Mouse (Mus musculus): ENCODE data around the gene Inhbe. TPM values are rescaled to one million over a fixed set of nuclear protein-coding genes. Genes with fewer than 3 reads are reported as not detected.
"Not testable (repeated sequence)": the region's sequence is repeated elsewhere in the genome, so short reads cannot be mapped to it uniquely, and the experiment has no call there.

Inhbe gene
- polyA plus RNA-seq, 1 experiment from 2014 or later, result 0.13 TPM

GRCm38 (mm10) chr10:127326017-127326801 is 28.0 kb downstream of the Inhbe start:
- H3K9me3 ChIP-seq (replicated peaks), result no peaks in the 10 kb centered on the region
- H3K27me3 ChIP-seq (ENCODE audit: low read depth, poor library complexity, severe bottlenecking), result peaks cover 75% of the 10 kb centered on the region
- peak; percentile 73 for DNase-seq (ENCODE audit: low spot score)
- H3K27ac ChIP-seq, result peak overlapping the region; percentile 82
- H3K4me3 ChIP-seq, result peak overlapping the region; percentile 65
- peaks cover 27% of the 10 kb centered on the region for H3K36me3 ChIP-seq
- peaks cover 43% of the 10 kb centered on the region for H3K4me1 ChIP-seq
- under 1% methylated on average over 54 of the region's 54 CpGs for WGBS

- peak overlapping the region; percentile 82 for H3K27ac ChIP-seq
- peaks cover 20% of the 10 kb centered on the region for H3K36me3 ChIP-seq
- H3K4me3 ChIP-seq, result peak overlapping the region; percentile 65
- DNase-seq (ENCODE audit: low spot score), result peak; percentile 49
- H3K27me3 ChIP-seq (ENCODE audit: low read depth, poor library complexity, severe bottlenecking), result peaks cover 75% of the 10 kb centered on the region
- WGBS, result 22% methylated on average over 14 of the region's 14 CpGs
- no peaks in the 10 kb centered on the region for H3K9me3 ChIP-seq (replicated peaks)
- peaks cover 39% of the 10 kb centered on the region for H3K4me1 ChIP-seq
These were observed 28.7 kb downstream of the Inhbe start for GRCm38 (mm10) chr10:127325454-127326016.

- Histone ChIP-seq H3K27me3 (ENCODE audit: low read depth, poor library complexity, severe bottlenecking) (peaks cover 65% of the 10 kb centered on the region), H3K36me3 (peaks cover 10% of the 10 kb centered on the region; the same call in 1 of the 2 replicates), H3K4me3 (peak overlapping the region; percentile 14), H3K9me3 (replicated peaks) (no peaks in the 10 kb centered on the region), H3K27ac (peak overlapping the region; percentile 70; the same call in 1 of the 2 replicates), H3K4me1 (peaks cover 34% of the 10 kb centered on the region)
- 12% methylated on average over 7 of the region's 7 CpGs for WGBS
- peak; percentile 73 for DNase-seq (ENCODE audit: low spot score)
These were observed 29.7 kb downstream of the Inhbe start for GRCm38 (mm10) chr10:127324495-127324894.

DNA sequence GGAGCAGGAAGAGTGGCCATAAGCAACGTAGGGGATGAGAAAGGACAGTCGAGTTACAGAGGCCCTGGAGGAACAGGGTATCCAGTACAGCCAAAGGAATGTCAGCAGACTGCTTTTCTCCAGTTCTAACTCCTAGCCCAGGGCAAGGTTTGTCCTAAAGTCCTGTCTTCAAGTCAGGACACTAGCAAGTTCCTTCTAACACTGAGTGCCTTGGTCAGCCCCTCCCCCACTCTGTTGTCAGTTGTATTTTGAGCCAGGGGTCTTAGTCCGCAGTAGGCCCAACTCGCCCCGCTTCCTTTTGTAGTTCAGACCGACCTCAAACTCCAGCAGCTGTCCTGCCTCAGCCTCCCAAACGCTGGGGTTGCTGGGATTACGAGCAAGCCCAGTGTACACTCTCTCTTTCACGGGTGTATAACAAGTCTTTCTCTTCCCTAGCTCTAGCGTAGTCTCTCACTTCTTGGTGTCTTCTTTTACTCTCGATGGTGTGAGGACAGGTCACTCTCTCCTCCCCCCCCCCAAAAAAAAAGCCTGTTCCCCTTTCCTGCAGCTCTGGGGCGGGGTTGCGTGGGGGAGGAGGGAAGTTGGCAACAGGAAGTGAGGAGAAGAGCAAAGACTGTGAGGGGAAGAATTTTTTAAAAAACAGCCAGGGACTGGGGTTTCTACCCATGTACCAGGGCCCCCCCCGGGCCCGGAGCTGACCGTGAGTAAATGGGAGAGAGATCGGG is 30.9 kb downstream of the Inhbe start:
- peaks cover 53% of the 10 kb centered on the region for H3K27me3 ChIP-seq (ENCODE audit: low read depth, poor library complexity, severe bottlenecking)
- H3K4me3 ChIP-seq, result no peak overlapping the region

GRCm38 (mm10) chr10:127322669-127323068 is 31.5 kb downstream of the Inhbe start:
- H3K4me1 ChIP-seq, result peaks cover 34% of the 10 kb centered on the region
- H3K27ac ChIP-seq, result no peak overlapping the region
- H3K4me3 ChIP-seq, result no peak overlapping the region
- WGBS, result 78% methylated on average over 4 of the region's 4 CpGs
- H3K36me3 ChIP-seq, result 0 out of 2 replicates have a peak, but pooled peaks cover under 1% of the 10 kb centered on the region
- DNase-seq (ENCODE audit: low spot score), result no peak
- H3K9me3 ChIP-seq (replicated peaks), result no peaks in the 10 kb centered on the region
- H3K27me3 ChIP-seq (ENCODE audit: low read depth, poor library complexity, severe bottlenecking), result peaks cover 47% of the 10 kb centered on the region

More for the DNA sequence above, 30.9 kb downstream of the Inhbe start:
- Histone ChIP-seq H3K9me3 (replicated peaks) (no peaks in the 10 kb centered on the region), H3K27ac (no peak overlapping the region; the same call in 1 of the 2 replicates), H3K36me3 (0 out of 2 replicates have a peak, but pooled peaks cover 2% of the 10 kb centered on the region), H3K4me1 (peaks cover 34% of the 10 kb centered on the region)
- DNase-seq (ENCODE audit: low spot score), result no peak
- 77% methylated on average over 17 of the region's 17 CpGs for WGBS

GRCm38 (mm10) chr10:127322178-127322577 is 32.0 kb downstream of the Inhbe start:
- peaks cover 34% of the 10 kb centered on the region for H3K4me1 ChIP-seq
- no peak for DNase-seq (ENCODE audit: low spot score)
- no peaks in the 10 kb centered on the region for H3K9me3 ChIP-seq (replicated peaks)
- no peaks in the 10 kb centered on the region for H3K36me3 ChIP-seq
- peaks cover 42% of the 10 kb centered on the region for H3K27me3 ChIP-seq (ENCODE audit: low read depth, poor library complexity, severe bottlenecking)
- H3K27ac ChIP-seq, result no peak overlapping the region
- WGBS, result 63% methylated on average over 13 of the region's 13 CpGs
- H3K4me3 ChIP-seq, result no peak overlapping the region; the same call in 1 of the 2 replicates

DNA sequence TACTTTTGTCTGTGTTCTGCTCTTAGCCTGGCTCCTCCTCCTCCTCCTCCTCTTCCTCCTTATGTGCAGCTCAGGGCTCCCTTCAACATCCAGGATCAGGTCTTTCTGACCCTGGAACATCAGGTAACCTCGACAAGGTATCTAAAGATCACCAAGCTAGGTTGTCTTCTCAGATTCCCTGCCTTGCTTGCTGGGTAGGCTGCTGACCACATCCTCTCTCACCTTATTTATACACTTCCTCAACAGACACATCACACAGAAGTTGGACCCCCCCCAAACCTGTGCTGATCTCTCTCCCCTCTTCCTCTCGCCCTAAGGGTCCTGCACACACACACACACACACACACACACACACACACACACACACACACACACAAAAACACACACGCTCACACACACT is 32.6 kb downstream of the Inhbe start, which contains the start of gene Arhgap9:
TSS of gene Arhgap9 (plus strand) at position 344 of the 400 bp plus-strand sequence.
- H3K9me3 ChIP-seq (replicated peaks), result no peaks in the 10 kb centered on the region
- 83% methylated on average over 3 of the region's 3 CpGs for WGBS
- DNase-seq (ENCODE audit: low spot score), result no peak
- H3K27ac ChIP-seq, result no peak within 1 kb of the TSS
- no peak within 1 kb of the TSS; the same call in 1 of the 2 replicates for H3K4me3 ChIP-seq
- H3K27me3 ChIP-seq (ENCODE audit: low read depth, poor library complexity, severe bottlenecking), result peaks cover 36% of the 10 kb centered on the region
- no peaks in the 10 kb centered on the region for H3K36me3 ChIP-seq
- H3K4me1 ChIP-seq, result peaks cover 29% of the 10 kb centered on the region

- no peak overlapping the region for H3K4me3 ChIP-seq
- no peak for DNase-seq (ENCODE audit: low spot score)
- 77% methylated on average over 7 of the region's 7 CpGs for WGBS
- H3K27ac ChIP-seq, result no peak overlapping the region
- H3K27me3 ChIP-seq (ENCODE audit: low read depth, poor library complexity, severe bottlenecking), result peaks cover 20% of the 10 kb centered on the region
- H3K4me1 ChIP-seq, result peaks cover 12% of the 10 kb centered on the region
- H3K36me3 ChIP-seq, result no peaks in the 10 kb centered on the region
- H3K9me3 ChIP-seq (replicated peaks), result no peaks in the 10 kb centered on the region
These were observed 34.2 kb downstream of the Inhbe start for GRCm38 (mm10) chr10:127319969-127320368.

DNA sequence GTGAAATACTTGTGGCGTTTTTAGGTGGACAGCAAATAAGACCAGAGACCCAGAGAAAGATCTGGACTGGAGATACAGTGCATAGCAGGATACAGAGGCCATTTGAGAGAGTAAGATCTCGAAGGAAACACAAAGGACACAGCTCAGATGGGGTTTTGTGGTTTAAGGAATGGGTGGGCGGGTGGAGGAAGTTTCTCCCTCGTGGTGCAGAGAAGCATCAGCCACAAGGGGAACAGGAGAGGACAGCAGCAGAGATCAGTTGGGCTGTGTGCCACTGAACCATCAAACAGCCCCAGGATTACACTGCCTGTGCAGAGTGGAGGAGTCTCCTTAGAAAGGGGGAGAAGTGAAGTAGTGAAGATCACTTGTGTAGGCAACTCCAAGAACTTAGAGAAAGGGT is 36.2 kb downstream of the Inhbe start:
- 52% methylated on average over 4 of the region's 4 CpGs for WGBS
- H3K36me3 ChIP-seq, result no peaks in the 10 kb centered on the region
- H3K27me3 ChIP-seq (ENCODE audit: low read depth, poor library complexity, severe bottlenecking), result peaks cover 15% of the 10 kb centered on the region
- peaks cover 5% of the 10 kb centered on the region; the same call in 1 of the 2 replicates for H3K4me1 ChIP-seq
- H3K9me3 ChIP-seq (replicated peaks), result no peaks in the 10 kb centered on the region
- H3K27ac ChIP-seq, result no peak overlapping the region
- no peak for DNase-seq (ENCODE audit: low spot score)
- H3K4me3 ChIP-seq, result no peak overlapping the region

- no peak for DNase-seq (ENCODE audit: low spot score)
- Histone ChIP-seq H3K9me3 (replicated peaks) (no peaks in the 10 kb centered on the region), H3K4me1 (0 out of 2 replicates have a peak, but pooled peaks cover 1% of the 10 kb centered on the region), H3K27ac (no peak overlapping the region), H3K36me3 (no peaks in the 10 kb centered on the region), H3K27me3 (ENCODE audit: low read depth, poor library complexity, severe bottlenecking) (peaks cover 7% of the 10 kb centered on the region), H3K4me3 (no peak overlapping the region)
- WGBS, result 83% methylated on average over 2 of the region's 2 CpGs
These were observed 36.9 kb downstream of the Inhbe start for GRCm38 (mm10) chr10:127317277-127317676.

GRCm38 (mm10) chr10:127314950-127315349 is 39.3 kb downstream of the Inhbe start:
- WGBS, result 76% methylated on average over 1 of the region's 1 CpGs
- H3K9me3 ChIP-seq (replicated peaks), result not testable (repeated sequence)

DNA sequence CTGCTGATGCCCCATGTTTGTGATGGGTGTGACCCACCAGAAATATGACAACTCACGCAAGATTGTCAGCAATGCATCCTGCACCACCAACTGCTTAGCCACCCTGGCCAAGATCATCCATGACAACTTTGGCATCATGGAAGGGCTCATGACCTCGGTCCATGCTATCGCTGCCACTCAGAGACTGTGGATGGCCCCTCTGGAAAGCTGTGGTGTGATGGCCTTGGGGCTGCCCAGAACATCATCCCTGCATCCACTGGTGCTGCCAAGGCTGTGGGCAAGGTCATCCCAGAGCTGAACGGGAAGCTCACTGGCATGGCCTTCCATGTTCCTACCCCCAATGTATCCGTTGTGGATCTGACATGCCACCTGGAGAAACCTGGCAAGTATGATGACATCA is 40.7 kb downstream of the Inhbe start:
- not testable (repeated sequence) for H3K4me3 ChIP-seq; H3K27ac ChIP-seq; H3K9me3 ChIP-seq (replicated peaks); DNase-seq (ENCODE audit: low spot score); H3K27me3 ChIP-seq (ENCODE audit: low read depth, poor library complexity, severe bottlenecking)
- peaks cover 15% of the 10 kb centered on the region for H3K4me1 ChIP-seq
- 92% methylated on average over 5 of the region's 5 CpGs for WGBS
- H3K36me3 ChIP-seq, result peaks cover 16% of the 10 kb centered on the region

More at GRCm38 (mm10) chr10:127314950-127315349, 39.3 kb downstream of the Inhbe start:
- not testable (repeated sequence) for H3K36me3 ChIP-seq; H3K27me3 ChIP-seq (ENCODE audit: low read depth, poor library complexity, severe bottlenecking); DNase-seq (ENCODE audit: low spot score); H3K27ac ChIP-seq; H3K4me3 ChIP-seq
- peaks cover 15% of the 10 kb centered on the region for H3K4me1 ChIP-seq
